Mouse (Mus musculus) fat pad, adult 2 months (tissue): ENCODE data around the gene Mtmr14.
A peak's percentile ranks its signal among the peaks of the same experiment; 100 is the strongest.

ENCODE experiments used
- DNase-seq: peaks from one replicate; pipeline ENCODE4 v3.0.0-alpha.2; 2011; ENCODE audit warnings: low read depth, low spot score; ENCODE audit errors: extremely low read depth

Gene Mtmr14

GRCm38 (mm10) chr6:113237542-113238270 lies at the start of gene Mtmr14:
Gene Mtmr14, plus strand, starts transcription at chr6:113237843.
- DNase-seq = peak; percentile 21

- DNase-seq = no peak
These were observed 43.7 kb upstream of the Mtmr14 start for GRCm38 (mm10) chr6:113193765-113194460.

DNA sequence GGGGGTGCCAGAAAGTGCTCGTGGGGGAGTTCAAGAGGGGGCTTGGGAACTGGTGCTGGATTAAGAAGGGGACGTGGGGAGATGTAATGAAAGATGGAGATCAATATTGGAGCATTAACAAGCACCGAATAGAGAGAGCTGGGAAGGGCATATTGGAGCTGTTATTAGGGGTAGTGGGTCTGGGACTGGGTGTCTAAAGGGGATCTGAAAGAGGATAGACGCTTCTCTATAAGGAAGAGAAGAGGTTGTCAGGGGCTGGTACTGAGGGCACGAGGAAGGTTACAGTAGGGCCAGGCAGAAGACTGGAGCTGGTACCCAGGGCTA lies 43.2 kb upstream of the Mtmr14 start:
- no peak for DNase-seq

DNA sequence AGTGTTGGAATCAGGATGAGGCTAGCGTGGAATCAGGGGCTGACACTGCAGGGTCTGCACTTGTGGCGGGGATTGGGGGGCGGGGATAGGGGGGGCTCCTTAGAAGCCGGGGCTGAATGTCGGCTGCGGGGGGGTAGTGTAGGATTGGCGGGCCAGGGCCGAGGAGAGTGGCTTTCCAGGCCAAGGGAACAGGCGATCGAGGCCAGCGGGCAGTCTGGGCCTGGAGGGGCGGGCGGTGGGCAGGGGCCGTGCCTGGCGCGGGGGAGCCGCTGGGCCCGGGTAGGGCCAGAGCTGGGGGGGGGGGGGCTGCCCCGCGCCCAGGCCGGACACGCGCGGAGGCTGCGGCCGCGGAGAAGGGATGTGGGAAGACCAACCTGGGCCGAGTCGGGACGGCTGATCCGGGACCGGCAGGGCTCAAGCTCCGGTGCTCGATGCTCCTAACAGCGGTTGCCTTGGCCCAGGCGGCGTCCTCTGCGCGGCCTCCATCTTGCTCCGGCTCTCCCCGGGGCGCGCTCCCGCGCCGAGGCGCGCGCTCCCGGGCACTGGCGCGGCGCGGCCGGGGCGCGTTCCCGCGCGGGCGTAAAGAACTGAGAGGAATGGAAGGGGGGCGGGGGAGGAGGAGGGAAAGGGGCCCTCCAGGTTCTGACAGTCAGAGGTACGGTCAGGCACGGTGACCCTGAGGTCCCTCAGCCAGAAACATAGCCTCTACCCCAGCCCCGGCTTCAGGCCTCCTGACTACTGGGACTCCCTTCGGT lies 42.6 kb upstream of the Mtmr14 start, which contains the start of gene Lhfpl4:
Gene Lhfpl4 (minus strand): TSS at position 544 of the 755 bp plus-strand sequence.
- no peak for DNase-seq

- DNase-seq = no peak
These were observed 42.0 kb upstream of the Mtmr14 start for GRCm38 (mm10) chr6:113195596-113195992.

GRCm38 (mm10) chr6:113216280-113216679 lies 21.4 kb upstream of the Mtmr14 start:
- DNase-seq = no peak

DNA sequence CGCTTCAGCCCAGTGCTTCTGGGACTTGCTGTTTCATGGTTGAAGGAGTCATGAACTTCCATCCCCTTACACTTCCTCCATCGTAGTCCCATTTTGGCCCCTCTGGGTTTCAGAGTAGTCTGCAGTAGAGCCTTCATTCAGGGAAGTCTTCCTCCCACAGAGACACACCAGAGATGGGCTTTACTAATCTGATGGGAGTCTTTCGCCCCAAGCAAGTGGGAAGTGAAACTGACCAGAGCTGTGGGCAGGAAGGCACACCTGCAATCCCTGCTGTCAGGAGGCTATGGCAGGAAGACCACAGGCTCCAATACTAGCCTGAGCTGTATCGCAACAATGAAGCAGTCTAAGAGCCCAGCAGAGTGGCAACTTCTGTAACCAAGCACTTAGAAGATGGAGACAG lies 11.8 kb upstream of the Mtmr14 start:
- no peak for DNase-seq

DNA sequence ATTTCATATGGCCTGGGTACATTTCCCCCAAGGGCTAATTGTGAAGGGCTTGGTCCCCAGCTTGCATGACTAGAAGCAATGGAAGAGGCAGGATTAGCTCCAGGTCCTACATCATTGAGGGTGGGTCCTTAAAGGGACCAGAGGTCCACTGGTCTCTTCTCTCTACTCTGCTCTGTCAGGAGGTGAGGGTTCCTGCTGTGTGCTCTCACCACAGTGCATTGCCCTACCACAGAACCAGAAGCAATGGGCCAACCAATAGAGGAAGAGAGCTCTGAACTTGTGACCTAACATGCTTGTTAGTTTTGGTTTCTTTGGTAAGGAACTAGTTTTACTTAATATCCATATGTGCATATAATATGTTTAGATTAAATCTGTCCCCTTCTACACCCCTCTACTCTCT lies 10.9 kb upstream of the Mtmr14 start:
- no peak for DNase-seq

GRCm38 (mm10) chr6:113235141-113235540 lies 2.5 kb upstream of the Mtmr14 start:
- DNase-seq = no peak

- DNase-seq = no peak
These were observed 799 bp downstream of the Mtmr14 start for GRCm38 (mm10) chr6:113238442-113238841.

GRCm38 (mm10) chr6:113242753-113243152 lies 5.1 kb downstream of the Mtmr14 start:
- DNase-seq = no peak

DNA sequence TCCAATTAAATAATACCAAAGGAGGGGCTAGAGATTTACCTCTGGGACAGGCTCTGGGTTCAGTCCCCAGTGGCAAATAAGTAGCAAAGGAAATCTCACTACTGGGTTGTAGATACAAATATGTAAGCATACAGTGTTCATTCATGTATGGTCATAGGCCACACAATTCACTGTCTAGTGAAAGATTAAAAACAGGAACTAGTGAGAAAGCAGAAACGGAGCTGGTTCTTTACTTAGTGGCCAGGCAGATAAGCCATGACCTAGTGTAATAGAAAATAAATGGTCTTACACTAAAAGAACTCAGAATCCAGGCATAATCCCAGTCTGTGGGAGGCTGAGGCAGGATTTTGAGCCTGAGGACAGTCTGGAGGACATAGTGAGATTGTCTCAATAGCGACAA lies 7.9 kb downstream of the Mtmr14 start:
- no peak for DNase-seq

DNA sequence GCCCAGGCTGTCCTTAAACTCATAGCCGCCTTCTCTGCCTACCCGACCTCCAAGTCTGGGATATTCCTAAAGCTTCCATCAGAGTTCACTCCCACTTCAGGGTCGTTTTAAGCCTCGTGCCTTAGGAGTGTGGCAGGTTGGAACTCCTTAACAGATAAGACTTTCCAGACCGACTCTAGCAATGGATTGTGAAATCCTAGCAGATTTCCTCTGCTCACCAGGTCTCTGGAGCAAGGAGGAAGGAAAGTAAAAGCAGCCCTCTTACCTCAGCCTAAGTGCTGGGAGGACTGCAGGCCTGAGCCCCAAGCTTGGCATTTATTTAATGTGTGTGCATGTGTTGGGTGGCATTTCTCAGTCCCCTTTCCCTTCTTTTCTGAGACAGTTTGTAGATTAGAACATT lies 13.1 kb downstream of the Mtmr14 start:
- no peak for DNase-seq

GRCm38 (mm10) chr6:113251921-113252320 lies 14.3 kb downstream of the Mtmr14 start:
- DNase-seq = no peak

DNA sequence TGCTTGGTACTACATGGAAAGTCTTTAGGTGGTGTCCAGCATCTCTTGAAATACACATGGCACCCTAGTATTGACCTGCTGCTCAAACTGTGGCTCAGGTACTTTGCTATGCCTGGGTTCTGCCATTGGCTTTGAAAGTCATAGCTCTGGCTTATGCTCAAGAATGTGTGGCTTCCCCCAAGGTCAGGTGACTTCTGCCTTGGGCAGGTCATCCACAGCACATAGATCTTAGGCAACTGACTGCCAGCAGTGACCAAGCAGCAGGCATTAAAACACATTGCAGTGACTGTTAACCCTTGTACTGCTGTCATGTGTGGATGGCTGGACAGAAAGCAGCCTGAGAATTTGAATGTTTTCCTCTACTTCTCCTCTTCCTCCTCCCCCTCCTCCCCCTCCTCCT lies 17.3 kb downstream of the Mtmr14 start:
- no peak for DNase-seq

- DNase-seq = no peak
These were observed 23.7 kb downstream of the Mtmr14 start for GRCm38 (mm10) chr6:113261174-113261858.

DNA sequence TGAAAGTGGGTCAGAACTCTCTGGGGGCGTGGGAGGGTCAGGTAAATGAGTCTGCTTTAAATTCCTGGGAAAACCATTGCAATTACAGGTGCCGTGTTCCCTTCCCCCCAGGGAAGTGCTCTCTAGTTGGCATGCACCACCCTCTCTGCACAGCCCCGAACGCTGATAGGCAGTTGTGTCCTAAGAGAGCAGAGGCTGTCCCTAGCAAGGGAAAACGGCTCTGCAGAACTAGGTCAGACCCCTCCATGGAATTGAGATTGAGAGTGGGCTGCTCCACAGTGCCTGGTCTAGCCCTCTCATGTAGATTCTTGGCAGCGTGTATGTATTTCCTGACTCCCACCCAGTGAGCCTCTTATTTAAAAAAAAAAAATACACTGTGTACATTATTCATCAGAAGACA lies 25.9 kb downstream of the Mtmr14 start:
- DNase-seq = no peak

DNA sequence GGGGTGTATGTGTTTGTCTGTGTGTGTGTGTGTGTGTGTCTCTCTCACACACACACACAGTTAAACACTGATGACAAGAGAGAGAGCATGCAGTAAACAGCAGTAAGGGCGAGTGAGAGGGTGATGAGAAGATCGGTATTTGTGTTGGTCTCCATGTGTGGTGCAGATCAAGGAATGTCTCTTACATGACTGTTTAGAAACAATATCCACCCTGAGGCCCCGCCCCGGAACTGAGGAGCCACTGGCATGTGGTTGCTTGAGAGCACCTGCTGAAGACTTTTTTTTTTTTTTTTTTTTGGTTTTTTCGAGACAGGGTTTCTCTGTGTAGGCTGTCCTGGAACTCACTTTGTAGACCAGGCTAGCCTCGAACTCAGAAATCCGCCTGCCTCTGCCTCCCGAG lies 26.8 kb downstream of the Mtmr14 start:
- no peak for DNase-seq

DNA sequence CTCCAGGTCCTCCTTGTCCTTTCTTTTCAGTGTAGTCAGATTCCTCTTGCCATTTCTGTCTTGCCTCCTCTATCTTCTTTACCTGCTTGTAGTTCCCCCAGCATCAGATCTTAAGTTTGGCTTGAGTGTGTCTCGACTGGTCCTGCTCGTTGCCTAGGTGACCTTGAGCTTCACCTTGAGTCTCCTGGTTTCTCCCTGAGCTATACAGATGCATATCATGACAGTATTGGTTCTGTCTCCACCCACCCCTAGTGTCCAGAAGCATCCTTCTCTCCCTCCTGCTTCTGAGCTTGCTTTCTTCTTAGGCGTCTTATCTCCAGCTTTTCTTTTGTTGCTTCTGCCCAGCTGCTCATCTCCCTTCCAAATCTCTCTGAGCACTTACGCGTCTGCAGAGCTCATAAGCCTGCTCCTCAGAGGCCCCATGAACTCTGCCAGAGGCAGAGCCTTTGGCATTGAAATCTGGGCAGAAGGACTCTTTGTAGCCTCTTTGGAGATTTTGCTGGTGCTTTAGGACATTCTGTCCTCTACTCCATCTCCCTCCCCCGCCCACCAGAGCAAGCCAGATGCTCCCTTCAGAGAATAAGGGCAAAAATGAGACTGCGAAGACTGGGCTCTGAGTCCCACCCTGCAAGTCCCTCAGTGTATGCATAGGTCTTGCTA lies 29.5 kb downstream of the Mtmr14 start:
- DNase-seq = no peak

DNA sequence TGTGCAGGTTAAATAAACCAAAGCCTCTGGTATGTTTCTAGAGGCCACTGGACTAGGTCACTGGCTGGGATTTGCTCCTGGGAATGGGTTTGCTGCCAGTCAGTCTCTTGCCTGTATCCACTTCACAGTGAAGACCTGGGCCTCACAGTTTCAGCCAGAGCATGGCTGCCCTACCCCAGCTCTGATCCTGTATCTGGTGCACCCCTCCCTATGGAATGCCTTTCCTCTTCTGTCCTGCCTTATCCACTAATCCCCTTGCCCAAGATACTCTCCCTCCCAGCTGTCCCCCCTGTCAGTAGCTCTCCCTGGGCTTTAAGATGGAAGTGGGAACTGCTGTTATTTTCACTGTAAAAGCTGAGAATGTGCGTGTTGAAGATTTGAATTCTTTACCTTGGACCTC lies 30.3 kb downstream of the Mtmr14 start:
- no peak for DNase-seq

- no peak for DNase-seq
These were observed 34.7 kb downstream of the Mtmr14 start for GRCm38 (mm10) chr6:113272365-113272764.
